Mouse (Mus musculus) right cerebral cortex, postnatal 14 days (tissue): ENCODE measurements around the gene Cpm.
"Not testable (repeated sequence)": the region's sequence is repeated elsewhere in the genome, so short reads cannot be mapped to it uniquely, and the experiment has no call there.

Experiments used
- DNase-seq: peaks from one replicate; pipeline ENCODE4 v3.0.0; 2022

The Cpm gene

GRCm38 (mm10) chr10:117691389-117691968 lies 62.2 kb downstream of the Cpm start:
- DNase-seq: no peak

GRCm38 (mm10) chr10:117692173-117692572 lies 62.9 kb downstream of the Cpm start:
- DNase-seq: no peak

GRCm38 (mm10) chr10:117692953-117693352 lies 63.7 kb downstream of the Cpm start:
- DNase-seq: no peak

- DNase-seq: no peak
Measured at GRCm38 (mm10) chr10:117694255-117694953, 65.1 kb downstream of the Cpm start.

- no peak for DNase-seq
Measured at GRCm38 (mm10) chr10:117695027-117695426, 65.7 kb downstream of the Cpm start.

GRCm38 (mm10) chr10:117695605-117696004 lies 66.3 kb downstream of the Cpm start:
- no peak for DNase-seq

- no peak for DNase-seq
Measured at GRCm38 (mm10) chr10:117696021-117696826, 66.9 kb downstream of the Cpm start.

GRCm38 (mm10) chr10:117696827-117697560 lies 67.7 kb downstream of the Cpm start:
- no peak for DNase-seq

GRCm38 (mm10) chr10:117697561-117698115 lies 68.3 kb downstream of the Cpm start:
- no peak for DNase-seq

- no peak for DNase-seq
Measured at GRCm38 (mm10) chr10:117698313-117699138, 69.2 kb downstream of the Cpm start.

- DNase-seq: no peak
Measured at GRCm38 (mm10) chr10:117699914-117700313, 70.6 kb downstream of the Cpm start.

GRCm38 (mm10) chr10:117700450-117700849 lies 71.2 kb downstream of the Cpm start:
- no peak for DNase-seq

- no peak for DNase-seq
Measured at GRCm38 (mm10) chr10:117701034-117701829, 71.9 kb downstream of the Cpm start.

- no peak for DNase-seq
Measured at GRCm38 (mm10) chr10:117702024-117702833, 72.9 kb downstream of the Cpm start.

- no peak for DNase-seq
Measured at GRCm38 (mm10) chr10:117703506-117703905, 74.2 kb downstream of the Cpm start.

GRCm38 (mm10) chr10:117704314-117704963 lies 75.1 kb downstream of the Cpm start:
- DNase-seq: not testable (repeated sequence)

- no peak for DNase-seq
Measured at GRCm38 (mm10) chr10:117704964-117705335, 75.7 kb downstream of the Cpm start.

GRCm38 (mm10) chr10:117705806-117706205 lies 76.5 kb downstream of the Cpm start:
- no peak for DNase-seq

GRCm38 (mm10) chr10:117706440-117706839 lies 77.1 kb downstream of the Cpm start:
- no peak for DNase-seq
